In genomic region chr19:34556621-34557020, GRCm38 (mm10) we compare ENCODE assay signal across 18 mouse cellular contexts. TPM values are rescaled to one million over a fixed set of nuclear protein-coding genes. Genes with fewer than 3 reads are reported as not detected.
DNase-seq lines count a peak whose midpoint lies in the region; ATAC-seq and TF ChIP-seq lines count a peak whose summit lies in the region.
"Had no signal": no experiment of that assay in that cellular context is flagged by ENCODE, and none has a peak within 500 bp of the region (broad histone marks: within the 10 kb centered on the region; RNA-seq: fewer than 3 reads in every experiment).

No protein-coding gene starts in this region.

- no peak for ATAC-seq in heart, embryonic 11.5 days (replicated peaks; ENCODE audit: insufficient number of reproducible peaks, low FRiP score, low TSS enrichment)
- ATAC-seq in heart, embryonic 13.5 days (ENCODE audit: extremely low read depth, insufficient number of reproducible peaks, low FRiP score, low TSS enrichment), result no peak
- no peak for ATAC-seq in forebrain, embryonic 15.5 days (replicated peaks)
- no peak for ATAC-seq in hindbrain, embryonic 11.5 days (ENCODE audit: low FRiP score)
- ATAC-seq: forebrain, postnatal 0 days; midbrain, embryonic 15.5 days had no signal

- H3K9ac ChIP-seq in heart, embryonic 11.5 days (ENCODE audit: low read depth, low read length), result no peak overlapping the region
- 0 out of 2 replicates have a peak overlapping the region, but pooled peaks have one; percentile 17 for H3K9ac ChIP-seq in heart, embryonic 13.5 days
- no peak overlapping the region for H3K9ac ChIP-seq in forebrain, embryonic 15.5 days (replicated peaks)
- no peak overlapping the region for H3K9ac ChIP-seq in hindbrain, embryonic 11.5 days (ENCODE audit: low read depth, low read length)
- H3K9ac ChIP-seq: forebrain, postnatal 0 days; hindbrain, embryonic 15.5 days; limb, embryonic 13.5 days; liver, embryonic 15.5 days; midbrain, embryonic 15.5 days had no signal

- no peak for TF ChIP-seq POLR2A in lung, adult 2 months (IDR thresholded peaks at IDR 0.05; ENCODE audit: borderline replicate concordance, extremely low read depth, low read depth, low read length)

- no peaks in the 10 kb centered on the region for H3K27me3 ChIP-seq in heart, embryonic 11.5 days (ENCODE audit: control insufficient read depth, insufficient read depth, low read length)
- H3K27me3 ChIP-seq in heart, embryonic 13.5 days (replicated peaks), result no peaks in the 10 kb centered on the region
- H3K27me3 ChIP-seq in forebrain, embryonic 15.5 days, result no peaks in the 10 kb centered on the region
- no peaks in the 10 kb centered on the region for H3K27me3 ChIP-seq in hindbrain, embryonic 11.5 days (ENCODE audit: control insufficient read depth, insufficient read depth, low read length)
- H3K27me3 ChIP-seq: CH12.LX; hindbrain, embryonic 15.5 days; limb, embryonic 13.5 days; liver, embryonic 15.5 days; midbrain, embryonic 15.5 days had no signal

- H3K36me3 ChIP-seq in heart, embryonic 11.5 days (ENCODE audit: control insufficient read depth, insufficient read depth, low read length), result no peaks in the 10 kb centered on the region
- no peaks in the 10 kb centered on the region for H3K36me3 ChIP-seq in heart, embryonic 13.5 days
- no peaks in the 10 kb centered on the region for H3K36me3 ChIP-seq in forebrain, embryonic 15.5 days
- no peaks in the 10 kb centered on the region for H3K36me3 ChIP-seq in hindbrain, embryonic 11.5 days (ENCODE audit: control insufficient read depth, insufficient read depth, low read length)
- H3K36me3 ChIP-seq: hindbrain, embryonic 15.5 days; limb, embryonic 13.5 days; liver, embryonic 15.5 days; midbrain, embryonic 15.5 days had no signal

- no peaks in the 10 kb centered on the region for H3K9me3 ChIP-seq in heart, embryonic 11.5 days (replicated peaks; ENCODE audit: control insufficient read depth, low read length)
- H3K9me3 ChIP-seq in heart, embryonic 13.5 days, result no peaks in the 10 kb centered on the region
- no peaks in the 10 kb centered on the region for H3K9me3 ChIP-seq in forebrain, embryonic 15.5 days
- H3K9me3 ChIP-seq in hindbrain, embryonic 11.5 days (ENCODE audit: control insufficient read depth, low read length), result no peaks in the 10 kb centered on the region
- H3K9me3 ChIP-seq: hindbrain, embryonic 15.5 days; limb, embryonic 13.5 days; liver, embryonic 15.5 days; midbrain, embryonic 15.5 days had no signal

- no peak overlapping the region for H3K4me3 ChIP-seq in heart, embryonic 11.5 days (ENCODE audit: low read depth, low read length)
- H3K4me3 ChIP-seq in lung, adult 2 months (replicated peaks; ENCODE audit: extremely low read depth, low read depth, low read length), result no peak overlapping the region
- no peak overlapping the region for H3K4me3 ChIP-seq in heart, embryonic 13.5 days
- H3K4me3 ChIP-seq in forebrain, embryonic 15.5 days, result no peak overlapping the region
- no peak overlapping the region for H3K4me3 ChIP-seq in hindbrain, embryonic 11.5 days (ENCODE audit: low read depth, low read length)
- H3K4me3 ChIP-seq: hindbrain, embryonic 15.5 days; limb, embryonic 13.5 days; liver, embryonic 15.5 days; midbrain, embryonic 15.5 days had no signal

- WGBS in heart, embryonic 11.5 days (ENCODE audit: insufficient replicate concordance), result 69% methylated on average over 3 of the region's 3 CpGs
- 39% methylated on average over 3 of the region's 3 CpGs for WGBS in lung, adult 2 months
- WGBS in heart, embryonic 13.5 days, result 53% methylated on average over 3 of the region's 3 CpGs
- WGBS in forebrain, embryonic 15.5 days, result 58% methylated on average over 3 of the region's 3 CpGs
- 86% methylated on average over 3 of the region's 3 CpGs for WGBS in hindbrain, embryonic 11.5 days

- peaks cover 14% of the 10 kb centered on the region; the same call in 1 of the 2 replicates for H3K4me1 ChIP-seq in heart, embryonic 11.5 days (ENCODE audit: control insufficient read depth, insufficient read depth, low read length)
- peaks cover 11% of the 10 kb centered on the region for H3K4me1 ChIP-seq in lung, adult 2 months (ENCODE audit: control insufficient read depth, insufficient read depth, low read length)
- H3K4me1 ChIP-seq in heart, embryonic 13.5 days, result peaks cover 34% of the 10 kb centered on the region
- 0 out of 2 replicates have a peak, but pooled peaks cover 4% of the 10 kb centered on the region for H3K4me1 ChIP-seq in forebrain, embryonic 15.5 days
- H3K4me1 ChIP-seq in hindbrain, embryonic 11.5 days (replicated peaks; ENCODE audit: control insufficient read depth, insufficient read depth, low read length), result no peaks in the 10 kb centered on the region
- H3K4me1 ChIP-seq: hindbrain, embryonic 15.5 days; liver, embryonic 15.5 days had no signal

- no peak overlapping the region for H3K27ac ChIP-seq in heart, embryonic 11.5 days (ENCODE audit: low read depth, low read length)
- H3K27ac ChIP-seq in heart, embryonic 13.5 days (replicated peaks), result peak overlapping the region; percentile 39; the same call in 1 of the 2 replicates
- no peak overlapping the region for H3K27ac ChIP-seq in forebrain, embryonic 15.5 days (replicated peaks)
- no peak overlapping the region for H3K27ac ChIP-seq in hindbrain, embryonic 11.5 days (ENCODE audit: low read depth, low read length)
- H3K27ac ChIP-seq: hindbrain, embryonic 15.5 days; limb, embryonic 13.5 days; liver, embryonic 15.5 days; midbrain, embryonic 15.5 days had no signal

- peak; percentile 59 to 61 for DNase-seq in heart, adult 18-20 months
- peak; percentile 24 for DNase-seq in lung, postnatal 14 days
- no peak for DNase-seq in lung, adult 2 months
- no peak for DNase-seq in right cerebral cortex, postnatal 14 days
- DNase-seq in hindbrain, embryonic 11.5 days (ENCODE audit: low spot score), result no peak
- DNase-seq: adrenal gland, postnatal 25 days; cerebellum, adult 9-11 months; forebrain, postnatal 0 days had no signal

- TF ChIP-seq CTCF in lung, adult 2 months (IDR thresholded peaks at IDR 0.05; ENCODE audit: insufficient read depth, low read length), result no peak

- H3K4me2 ChIP-seq in heart, embryonic 11.5 days, result no peak overlapping the region
- no peak overlapping the region for H3K4me2 ChIP-seq in heart, embryonic 13.5 days
- no peak overlapping the region for H3K4me2 ChIP-seq in forebrain, embryonic 15.5 days (replicated peaks)
- no peak overlapping the region for H3K4me2 ChIP-seq in hindbrain, embryonic 11.5 days (replicated peaks; ENCODE audit: low read depth, low read length)
- H3K4me2 ChIP-seq: hindbrain, embryonic 15.5 days; limb, embryonic 13.5 days; liver, embryonic 15.5 days; midbrain, embryonic 15.5 days had no signal

RNA-seq across cellular contexts. Expression of gene Ifit2, which starts 6.1 kb away (rescaled TPM):
- 1 to 10 TPM; 3.1 to 3.7 TPM for total RNA-seq in heart, adult 18-20 months (2021)
- 5.6 and 6.4 TPM in 2 replicates for polyA plus RNA-seq in heart, embryonic 11.5 days (2014; fragmentation: Nextera tagmentation; extraction: Ambion mirVana)
- polyA plus RNA-seq in lung, adult 2 months (2012; rRNA removed), result 3.8 and 6.3 TPM in 2 replicates
- 6.2 and 8.0 TPM in 2 replicates for polyA plus RNA-seq in heart, embryonic 13.5 days (2015; fragmentation: Nextera tagmentation; extraction: Ambion mirVana)
- 8.0 TPM in 2 replicates for polyA plus RNA-seq in forebrain, embryonic 15.5 days (2015; fragmentation: Nextera tagmentation; extraction: Ambion mirVana)
- 3.7 and 4.2 TPM in 2 replicates for polyA plus RNA-seq in hindbrain, embryonic 11.5 days (2014; fragmentation: Nextera tagmentation; extraction: Ambion mirVana)

RNA-seq across cellular contexts. Expression of gene Ifit3, which starts 26.7 kb away (rescaled TPM):
- 1 to 10 TPM; 2.8 to 3.4 TPM for total RNA-seq in heart, adult 18-20 months (2021)
- polyA plus RNA-seq in heart, embryonic 11.5 days (2014; fragmentation: Nextera tagmentation; extraction: Ambion mirVana), result 0.19 and 0.24 TPM in 2 replicates
- 7.2 and 14.0 TPM in 2 replicates for polyA plus RNA-seq in lung, adult 2 months (2012; rRNA removed)
- 1.5 and 1.6 TPM in 2 replicates for polyA plus RNA-seq in heart, embryonic 13.5 days (2015; fragmentation: Nextera tagmentation; extraction: Ambion mirVana)
- 1.1 and 1.3 TPM in 2 replicates for polyA plus RNA-seq in forebrain, embryonic 15.5 days (2015; fragmentation: Nextera tagmentation; extraction: Ambion mirVana)
- 0.15 and 0.19 TPM in 2 replicates for polyA plus RNA-seq in hindbrain, embryonic 11.5 days (2014; fragmentation: Nextera tagmentation; extraction: Ambion mirVana)

RNA-seq across cellular contexts. Expression of gene Lipa, which starts 29.3 kb away (rescaled TPM):
- total RNA-seq in heart, adult 18-20 months (2021), result 10 to 100 TPM; 22.2 to 28.9 TPM
- polyA plus RNA-seq in heart, embryonic 11.5 days (2014; fragmentation: Nextera tagmentation; extraction: Ambion mirVana), result 36.2 and 41.2 TPM in 2 replicates
- polyA plus RNA-seq in lung, adult 2 months (2012; rRNA removed), result 31.1 and 47.2 TPM in 2 replicates
- polyA plus RNA-seq in heart, embryonic 13.5 days (2015; fragmentation: Nextera tagmentation; extraction: Ambion mirVana), result 31.1 and 33.9 TPM in 2 replicates
- 14.9 and 16.6 TPM in 2 replicates for polyA plus RNA-seq in forebrain, embryonic 15.5 days (2015; fragmentation: Nextera tagmentation; extraction: Ambion mirVana)
- polyA plus RNA-seq in hindbrain, embryonic 11.5 days (2014; fragmentation: Nextera tagmentation; extraction: Ambion mirVana), result 27.3 and 28.2 TPM in 2 replicates

RNA-seq across cellular contexts. Expression of gene Ifit1bl1, which starts 45.1 kb away (rescaled TPM):
- 1 to 10 TPM; 1.3 to 2.5 TPM for total RNA-seq in heart, adult 18-20 months (2021)
- polyA plus RNA-seq in heart, embryonic 11.5 days (2014; fragmentation: Nextera tagmentation; extraction: Ambion mirVana), result 1.1 and 1.5 TPM in 2 replicates
- polyA plus RNA-seq in lung, adult 2 months (2012; rRNA removed), result 0.78 and 1.1 TPM in 2 replicates
- 1.5 and 1.6 TPM in 2 replicates for polyA plus RNA-seq in heart, embryonic 13.5 days (2015; fragmentation: Nextera tagmentation; extraction: Ambion mirVana)
- polyA plus RNA-seq in forebrain, embryonic 15.5 days (2015; fragmentation: Nextera tagmentation; extraction: Ambion mirVana), result 0.39 and 0.41 TPM in 2 replicates
- polyA plus RNA-seq in hindbrain, embryonic 11.5 days (2014; fragmentation: Nextera tagmentation; extraction: Ambion mirVana), result 0.25 and 0.42 TPM in 2 replicates
- polyA plus RNA-seq: testis, adult 2 months had no signal

RNA-seq across cellular contexts. Expression of gene Ifit3b, which starts 51.1 kb away (rescaled TPM):
- 1 to 10 TPM in 1 of 2 experiments, under 1 TPM in 1; 0.90 to 1.5 TPM for total RNA-seq in heart, adult 18-20 months (2021)
- 0.14 and 0.44 TPM in 2 replicates for polyA plus RNA-seq in heart, embryonic 11.5 days (2014; fragmentation: Nextera tagmentation; extraction: Ambion mirVana)
- 2.1 and 4.5 TPM in 2 replicates for polyA plus RNA-seq in lung, adult 2 months (2012; rRNA removed)
- 0.37 and 1.0 TPM in 2 replicates for polyA plus RNA-seq in heart, embryonic 13.5 days (2015; fragmentation: Nextera tagmentation; extraction: Ambion mirVana)
- 0.13 and 0.20 TPM in 2 replicates for polyA plus RNA-seq in forebrain, embryonic 15.5 days (2015; fragmentation: Nextera tagmentation; extraction: Ambion mirVana)
- 0.28 TPM in 1 of 2 replicates, not detected in the other for polyA plus RNA-seq in hindbrain, embryonic 11.5 days (2014; fragmentation: Nextera tagmentation; extraction: Ambion mirVana)
- total RNA-seq: CH12.LX; granulocyte monocyte progenitor cell, adult 5-6 weeks had no signal

Comparison
In these comparisons a context has a peak if more than half of its experiments do, and no peak if none do; other contexts are left out.
1. DNase-seq: peak in heart, adult 18-20 months (2 of 2) and lung, postnatal 14 days (single experiment); none in lung, adult 2 months (single experiment), right cerebral cortex, postnatal 14 days (single experiment) and hindbrain, embryonic 11.5 days (single experiment).